Mouse (Mus musculus): Measurements from ENCODE around the gene Cmc2. TPM values are rescaled to one million over a fixed set of nuclear protein-coding genes. Genes with fewer than 3 reads are reported as not detected.

Cmc2 gene
- polyA plus RNA-seq, 1 experiment from 2014 or later, result 68.6 TPM

- H3K27ac ChIP-seq, result no peak overlapping the region
- no peaks in the 10 kb centered on the region for H3K9me3 ChIP-seq (replicated peaks)
- no peak for DNase-seq (ENCODE audit: low spot score)
- 90% methylated on average over 3 of the region's 3 CpGs for WGBS
- no peak overlapping the region for H3K4me3 ChIP-seq
- peaks cover 6% of the 10 kb centered on the region for H3K4me1 ChIP-seq
- no peaks in the 10 kb centered on the region for H3K36me3 ChIP-seq
- H3K27me3 ChIP-seq (ENCODE audit: low read depth, poor library complexity, severe bottlenecking), result peaks cover 36% of the 10 kb centered on the region
Observed at GRCm38 (mm10) chr8:116864514-116864913, 56.7 kb downstream of the Cmc2 start.

- no peak for DNase-seq (ENCODE audit: low spot score)
- Histone ChIP-seq H3K36me3 (no peaks in the 10 kb centered on the region), H3K4me1 (peaks cover 6% of the 10 kb centered on the region), H3K4me3 (no peak overlapping the region), H3K27ac (no peak overlapping the region), H3K9me3 (replicated peaks) (no peaks in the 10 kb centered on the region), H3K27me3 (ENCODE audit: low read depth, poor library complexity, severe bottlenecking) (peaks cover 36% of the 10 kb centered on the region)
- 50% methylated on average over 9 of the region's 9 CpGs for WGBS
Observed at GRCm38 (mm10) chr8:116864022-116864387, 57.2 kb downstream of the Cmc2 start.

GRCm38 (mm10) chr8:116863357-116864021 is 57.8 kb downstream of the Cmc2 start:
- 4% methylated on average over 30 of the region's 30 CpGs for WGBS
- H3K27me3 ChIP-seq (ENCODE audit: low read depth, poor library complexity, severe bottlenecking), result peaks cover 36% of the 10 kb centered on the region
- no peaks in the 10 kb centered on the region for H3K9me3 ChIP-seq (replicated peaks)
- H3K4me3 ChIP-seq, result peak overlapping the region; percentile 47
- H3K27ac ChIP-seq, result peak overlapping the region; percentile 44; the same call in 1 of the 2 replicates
- H3K36me3 ChIP-seq, result no peaks in the 10 kb centered on the region
- DNase-seq (ENCODE audit: low spot score), result peak; percentile 59
- peaks cover 6% of the 10 kb centered on the region for H3K4me1 ChIP-seq

GRCm38 (mm10) chr8:116862191-116862590 is 59.1 kb downstream of the Cmc2 start:
- no peak for DNase-seq (ENCODE audit: low spot score)
- H3K4me3 ChIP-seq, result no peak overlapping the region
- H3K27me3 ChIP-seq (ENCODE audit: low read depth, poor library complexity, severe bottlenecking), result peaks cover 36% of the 10 kb centered on the region
- H3K27ac ChIP-seq, result no peak overlapping the region
- 86% methylated on average over 4 of the region's 4 CpGs for WGBS
- H3K4me1 ChIP-seq, result peaks cover 6% of the 10 kb centered on the region
- no peaks in the 10 kb centered on the region for H3K36me3 ChIP-seq
- H3K9me3 ChIP-seq (replicated peaks), result no peaks in the 10 kb centered on the region

GRCm38 (mm10) chr8:116852042-116852441 is 69.2 kb downstream of the Cmc2 start:
- Histone ChIP-seq H3K4me1 (no peaks in the 10 kb centered on the region), H3K36me3 (no peaks in the 10 kb centered on the region), H3K9me3 (replicated peaks) (no peaks in the 10 kb centered on the region), H3K27ac (no peak overlapping the region), H3K4me3 (no peak overlapping the region), H3K27me3 (ENCODE audit: low read depth, poor library complexity, severe bottlenecking) (no peaks in the 10 kb centered on the region)
- no peak for DNase-seq (ENCODE audit: low spot score)
- WGBS, result 90% methylated on average over 11 of the region's 11 CpGs

GRCm38 (mm10) chr8:116848042-116848441 is 73.2 kb downstream of the Cmc2 start:
- Histone ChIP-seq H3K9me3 (replicated peaks) (no peaks in the 10 kb centered on the region), H3K27ac (no peak overlapping the region)
- WGBS, result 89% methylated on average over 3 of the region's 3 CpGs

GRCm38 (mm10) chr8:116842678-116843077 is 78.6 kb downstream of the Cmc2 start:
- Histone ChIP-seq H3K27me3 (ENCODE audit: low read depth, poor library complexity, severe bottlenecking) (no peaks in the 10 kb centered on the region), H3K4me1 (no peaks in the 10 kb centered on the region), H3K4me3 (no peak overlapping the region), H3K9me3 (replicated peaks) (no peaks in the 10 kb centered on the region), H3K36me3 (no peaks in the 10 kb centered on the region), H3K27ac (no peak overlapping the region)
- WGBS, result 78% methylated on average over 6 of the region's 6 CpGs
- DNase-seq (ENCODE audit: low spot score), result no peak

More at GRCm38 (mm10) chr8:116848042-116848441, 73.2 kb downstream of the Cmc2 start:
- no peaks in the 10 kb centered on the region for H3K4me1 ChIP-seq
- no peaks in the 10 kb centered on the region for H3K27me3 ChIP-seq (ENCODE audit: low read depth, poor library complexity, severe bottlenecking)
- H3K36me3 ChIP-seq, result no peaks in the 10 kb centered on the region
- DNase-seq (ENCODE audit: low spot score), result no peak
- H3K4me3 ChIP-seq, result no peak overlapping the region

Other genes starting within 250 kb of the Cmc2 start
- 5.3 and 6.1 TPM in 2 replicates for gene Cdyl2, start 188.5 kb downstream of the Cmc2 start, polyA plus RNA-seq (2016; fragmentation: Nextera tagmentation; extraction: Ambion mirVana)
- gene Cenpn, start 275 bp upstream of the Cmc2 start, polyA plus RNA-seq (2016; fragmentation: Nextera tagmentation; extraction: Ambion mirVana), result 60.4 and 62.6 TPM in 2 replicates
- gene Atmin, start 21.9 kb upstream of the Cmc2 start, polyA plus RNA-seq (2016; fragmentation: Nextera tagmentation; extraction: Ambion mirVana), result 12.1 and 12.4 TPM in 2 replicates
- 1.5 and 2.3 TPM in 2 replicates for gene 1700030J22Rik, start 57.5 kb upstream of the Cmc2 start, polyA plus RNA-seq (2016; fragmentation: Nextera tagmentation; extraction: Ambion mirVana)
- 175 and 200 TPM in 2 replicates for gene Gcsh, start 72.1 kb upstream of the Cmc2 start, polyA plus RNA-seq (2016; fragmentation: Nextera tagmentation; extraction: Ambion mirVana)
- gene Pkd1l2, start 161.0 kb upstream of the Cmc2 start, polyA plus RNA-seq (2016; fragmentation: Nextera tagmentation; extraction: Ambion mirVana), result not detected in 2 replicates
- not detected in 2 replicates for gene Bco1, start 174.4 kb upstream of the Cmc2 start, polyA plus RNA-seq (2016; fragmentation: Nextera tagmentation; extraction: Ambion mirVana)
- gene Gan, start 236.7 kb upstream of the Cmc2 start, polyA plus RNA-seq (2016; fragmentation: Nextera tagmentation; extraction: Ambion mirVana), result 2.2 and 2.7 TPM in 2 replicates

Data from limb, embryonic 10.5 days (tissue).